Mouse (Mus musculus) CH12.LX (cell line): ENCODE data around the gene Hpf1. TPM values are rescaled to one million over a fixed set of nuclear protein-coding genes. Genes with fewer than 3 reads are reported as not detected.

Source experiments
- DNase-seq: peaks from one replicate; pipeline ENCODE4 v3.0.0-alpha.2; 2013; ENCODE audit errors: extremely low read depth
- H3K27ac ChIP-seq: 2 replicates; pipeline ENCODE4 v1.5.1; 2012; ENCODE audit warnings: low read depth, mild to moderate bottlenecking, control low read depth, moderate library complexity; ENCODE audit not compliant: insufficient read depth
- H3K27me3 ChIP-seq: replicated peaks from 2 replicates; pipeline ENCODE3; 2012; ENCODE audit warnings: inconsistent platforms
- H3K36me3 ChIP-seq, 2 experiments: replicated peaks in 1 of 2; 2 replicates each; pipeline versions ENCODE3 to v1.6.1; 2012; ENCODE audit warnings: inconsistent platforms in 1 of 2, low read length in 1 of 2, mild to moderate bottlenecking in 1 of 2, mixed read lengths in 1 of 2, moderate library complexity in 1 of 2; ENCODE audit not compliant: control insufficient read depth in 1 of 2, insufficient read depth in 1 of 2
- H3K4me1 ChIP-seq, 2 experiments: 2 replicates each; pipeline ENCODE4 v1.6.1; 2012; ENCODE audit warnings: inconsistent platforms in 1 of 2, moderate library complexity in 1 of 2; ENCODE audit not compliant: insufficient read depth in 2 of 2, control insufficient read depth in 1 of 2
- H3K4me2 ChIP-seq: 2 replicates; pipeline ENCODE4 v1.6.1; 2012; ENCODE audit warnings: low read depth, mild to moderate bottlenecking, control low read depth; ENCODE audit not compliant: poor library complexity, insufficient read depth, severe bottlenecking
- H3K4me3 ChIP-seq, 3 experiments: fragments of 150-350 bp in 1 of 3; sonication (generic) in 1 of 3; replicated peaks in 1 of 3; 2 replicates each; pipeline versions ENCODE3 to v1.5.1; 2011 to 2012; ENCODE audit warnings: low read depth in 2 of 3, low read length in 2 of 3, mild to moderate bottlenecking in 2 of 3, moderate library complexity in 2 of 3, control low read depth in 1 of 3, improper control_type of control experiment in 1 of 3, inconsistent platforms in 1 of 3, mixed read lengths in 1 of 3; ENCODE audit not compliant: poor library complexity in 1 of 3
- H3K79me2 ChIP-seq: replicated peaks from 2 replicates; pipeline ENCODE4 v1.6.1; 2012; ENCODE audit warnings: mild to moderate bottlenecking, moderate library complexity; ENCODE audit not compliant: control insufficient read depth, poor library complexity, insufficient read depth, severe bottlenecking; ENCODE audit errors: extremely low read depth
- H3K9ac ChIP-seq: 2 replicates; pipeline ENCODE4 v1.6.1; 2012; ENCODE audit warnings: low read depth, mild to moderate bottlenecking, control low read depth, moderate library complexity; ENCODE audit not compliant: insufficient read depth
- H3K9me3 ChIP-seq: replicated peaks from 2 replicates; pipeline ENCODE3; 2012; ENCODE audit warnings: low read length, inconsistent platforms, mixed read lengths
- BHLHE40 ChIP-seq: IDR thresholded peaks from 2 replicates; pipeline ENCODE4 v1.6.1; 2011; ENCODE audit warnings: mild to moderate bottlenecking, low read depth, low read length, improper control_type of control experiment
- CHD2 ChIP-seq: IDR thresholded peaks from 2 replicates; pipeline ENCODE4 v1.6.1; 2011; ENCODE audit warnings: low read length, improper control_type of control experiment
- E2F4 ChIP-seq: IDR thresholded peaks from 2 replicates; pipeline ENCODE4 v1.6.1; 2011; ENCODE audit warnings: low read depth, low read length, improper control_type of control experiment; ENCODE audit not compliant: insufficient replicate concordance
- ELF1 ChIP-seq: IDR thresholded peaks from 2 replicates; pipeline ENCODE4 v1.6.1; 2014; ENCODE audit warnings: low read depth, mild to moderate bottlenecking, inconsistent platforms, low read length, improper control_type of control experiment
- EP300 ChIP-seq: IDR thresholded peaks from 2 replicates; pipeline ENCODE4 v1.6.1; 2011; ENCODE audit warnings: low read length, improper control_type of control experiment
- ETS1 ChIP-seq: conservative IDR thresholded peaks from 2 replicates; pipeline ENCODE4 v1.6.1; 2012; ENCODE audit warnings: low read depth, mild to moderate bottlenecking, inconsistent platforms, low read length, improper control_type of control experiment, moderate library complexity
- GABPA ChIP-seq: IDR thresholded peaks from 2 replicates; pipeline ENCODE4 v1.6.1; 2012; ENCODE audit warnings: low read depth, low read length, improper control_type of control experiment, inconsistent platforms; ENCODE audit not compliant: insufficient replicate concordance
- HCFC1 ChIP-seq: IDR thresholded peaks from 2 replicates; pipeline ENCODE4 v1.6.1; 2012; ENCODE audit warnings: low read depth, mild to moderate bottlenecking, inconsistent platforms, low read length, improper control_type of control experiment
- IRF4 ChIP-seq: IDR thresholded peaks from 2 replicates; pipeline ENCODE4 v1.6.1; 2014; ENCODE audit warnings: low read depth, mild to moderate bottlenecking, inconsistent platforms, low read length, improper control_type of control experiment
- JUN ChIP-seq: IDR thresholded peaks from 2 replicates; pipeline ENCODE4 v1.6.1; 2011; ENCODE audit warnings: low read depth, mild to moderate bottlenecking, low read length, improper control_type of control experiment, moderate library complexity; ENCODE audit not compliant: insufficient read depth
- JUND ChIP-seq: conservative IDR thresholded peaks from 2 replicates; pipeline ENCODE4 v1.6.1; 2011; ENCODE audit warnings: low read depth, low read length, improper control_type of control experiment
- KAT2A ChIP-seq: IDR thresholded peaks from 2 replicates; pipeline ENCODE4 v1.6.1; 2012; ENCODE audit warnings: low read length, improper control_type of control experiment, inconsistent platforms; ENCODE audit not compliant: insufficient replicate concordance
- MAFK ChIP-seq: IDR thresholded peaks from 2 replicates; pipeline ENCODE4 v1.6.1; 2011; ENCODE audit warnings: low read length, improper control_type of control experiment; ENCODE audit not compliant: insufficient replicate concordance
- MAX ChIP-seq: IDR thresholded peaks from 2 replicates; pipeline ENCODE4 v1.6.1; 2011; ENCODE audit warnings: low read length, improper control_type of control experiment
- MEF2A ChIP-seq: IDR thresholded peaks from 2 replicates; pipeline ENCODE4 v1.6.1; 2014; ENCODE audit warnings: low read depth, mild to moderate bottlenecking, inconsistent platforms, low read length, improper control_type of control experiment, borderline replicate concordance
- MXI1 ChIP-seq: IDR thresholded peaks from 2 replicates; pipeline ENCODE4 v1.6.1; 2011; ENCODE audit warnings: mild to moderate bottlenecking, low read depth, low read length, improper control_type of control experiment
- MYC ChIP-seq: IDR thresholded peaks from 2 replicates; pipeline ENCODE4 v1.6.1; 2011; ENCODE audit warnings: low read depth, mild to moderate bottlenecking, improper control_type of control experiment, low read length
- PAX5 ChIP-seq: IDR thresholded peaks from 2 replicates; pipeline ENCODE4 v1.6.1; 2012; ENCODE audit warnings: low read length, inconsistent platforms, mixed read lengths
- RAD21 ChIP-seq: IDR thresholded peaks from 2 replicates; pipeline ENCODE4 v1.6.1; 2011; ENCODE audit warnings: low read depth, mild to moderate bottlenecking, low read length, improper control_type of control experiment, moderate library complexity
- RCOR1 ChIP-seq: conservative IDR thresholded peaks from 2 replicates; pipeline ENCODE4 v1.6.1; 2012; ENCODE audit warnings: low read depth, mild to moderate bottlenecking, inconsistent platforms, low read length, improper control_type of control experiment
- SMC3 ChIP-seq: IDR thresholded peaks from 2 replicates; pipeline ENCODE4 v1.6.1; 2011; ENCODE audit warnings: low read depth, low read length, improper control_type of control experiment
- TBP ChIP-seq: conservative IDR thresholded peaks from 2 replicates; pipeline ENCODE4 v1.6.1; 2011; ENCODE audit warnings: low read depth, low read length, improper control_type of control experiment
- UBTF ChIP-seq: IDR thresholded peaks from 2 replicates; pipeline ENCODE4 v1.6.1; 2012; ENCODE audit warnings: low read depth, mild to moderate bottlenecking, inconsistent platforms, low read length, improper control_type of control experiment, moderate library complexity
- USF1 ChIP-seq: IDR thresholded peaks from 2 replicates; pipeline ENCODE4 v1.6.1; 2014; ENCODE audit warnings: low read depth, mild to moderate bottlenecking, inconsistent platforms, low read length, improper control_type of control experiment
- ZC3H11A ChIP-seq: IDR thresholded peaks from 2 replicates; pipeline ENCODE4 v1.6.1; 2012; ENCODE audit warnings: low read depth, mild to moderate bottlenecking, inconsistent platforms, low read length, improper control_type of control experiment
- ZKSCAN1 ChIP-seq: IDR thresholded peaks from 2 replicates; pipeline ENCODE4 v1.6.1; 2012; ENCODE audit warnings: low read depth, inconsistent platforms, low read length, improper control_type of control experiment, borderline replicate concordance
- ZMIZ1 ChIP-seq: IDR thresholded peaks from 2 replicates; pipeline ENCODE4 v1.6.1; 2012; ENCODE audit warnings: low read depth, mild to moderate bottlenecking, inconsistent platforms, low read length, improper control_type of control experiment
- ZNF384 ChIP-seq: IDR thresholded peaks from 2 replicates; pipeline ENCODE4 v1.6.1; 2012; ENCODE audit warnings: low read depth, low read length, improper control_type of control experiment, inconsistent platforms
- dilution Hi-C: fragments of 300-500 bp; cut with MboI; formaldehyde crosslinking; loops from 2 replicates; pipeline ENCODE4 v1.14.3; 2020; ENCODE audit warnings: low sequenced_read_pairs; ENCODE audit not compliant: extremely low pct_unique_long_range_greater_than_20kb, extremely low pct_ligation_motif_present
- in situ Hi-C: fragments of 300-500 bp; cut with MboI; formaldehyde crosslinking; loops from 3 replicates; pipeline ENCODE4 v1.14.3; 2019; ENCODE audit warnings: low sequenced_read_pairs, low pct_ligation_motif_present, low pct_unique_long_range_greater_than_20kb, mixed read lengths
- polyA plus RNA-seq: library from polyadenylated mRNA; unstranded; fragments of >175 nt; gene quantifications from 2 replicates; pipeline ENCODE4 v1.2.1, GENCODE M21; 2012; ENCODE audit warnings: low read depth; ENCODE audit not compliant: insufficient read length
- total RNA-seq, 2 experiments: library from RNA; depleted of rRNA; stranded (reverse); fragments of 300-350 nt in 1 of 2; fragments of >200 nt in 1 of 2; gene quantifications; 2 replicates each; pipeline ENCODE4 v1.2.3; 2012 to 2014

Gene Hpf1
- total and polyA plus RNA-seq, 3 experiments: 76.1 to 132 (median 95.0) TPM

GRCm38 (mm10) chr8:60900147-60900546, 9.9 kb downstream of the Hpf1 start (continued):
- no peak for TF ChIP-seq RCOR1
- no peak for TF ChIP-seq UBTF
- peak; percentile 72; the same call in 1 of the 2 replicates for TF ChIP-seq MXI1

- dilution Hi-C loops (no loop called here), in situ Hi-C loops (no loop called here)
- DNase-seq: peak; percentile 78
- no peak overlapping the region for H3K9ac ChIP-seq
- peaks cover 22 to 65% of the 10 kb centered on the region in 2 experiments for H3K4me1 ChIP-seq
- H3K9me3 ChIP-seq: no peaks in the 10 kb centered on the region
- no peaks in the 10 kb centered on the region for H3K79me2 ChIP-seq
- H3K36me3 ChIP-seq: peaks cover 21 to 48% of the 10 kb centered on the region in 2 experiments
- peak overlapping the region; percentile 88 for H3K27ac ChIP-seq
- 0 out of 2 replicates have a peak, but pooled peaks have one; percentile 51 for TF ChIP-seq CHD2
- no peak; the same call in 1 of the 2 replicates for TF ChIP-seq RAD21
- TF ChIP-seq BHLHE40: peak; percentile 63
- TF ChIP-seq MAX: no peak
- no peak for TF ChIP-seq ZKSCAN1
- TF ChIP-seq ELF1: 0 out of 2 replicates have a peak, but pooled peaks have one; percentile 23
- no peak for TF ChIP-seq ZC3H11A
- TF ChIP-seq MXI1: no peak
- 0 out of 2 replicates have a peak, but pooled peaks have one; percentile 52 for TF ChIP-seq TBP
- TF ChIP-seq ZNF384: no peak
- no peak for TF ChIP-seq SMC3
- TF ChIP-seq RCOR1: no peak
- no peak; the same call in 1 of the 2 replicates for TF ChIP-seq MYC
- no peak for TF ChIP-seq USF1
- TF ChIP-seq GABPA: no peak
- peak; percentile 91 for TF ChIP-seq IRF4
- TF ChIP-seq HCFC1: no peak
- TF ChIP-seq JUND: peak; percentile 88
- peak; percentile 57; the same call in 1 of the 2 replicates for TF ChIP-seq MEF2A
- TF ChIP-seq PAX5: no peak
- no peak for TF ChIP-seq E2F4
- peak; percentile 87 for TF ChIP-seq EP300
- peak; percentile 89 for TF ChIP-seq JUN
- no peak for TF ChIP-seq KAT2A
- peak; percentile 68; the same call in 1 of the 2 replicates for TF ChIP-seq MAFK
- TF ChIP-seq ETS1: peak; percentile 66
- no peak for TF ChIP-seq ZMIZ1
- peak overlapping the region; percentile 69; the same call in 1 of the 2 replicates for H3K4me2 ChIP-seq
- no peak overlapping the region for H3K4me3 ChIP-seq
- no peaks in the 10 kb centered on the region for H3K27me3 ChIP-seq
These were observed 21.9 kb downstream of the Hpf1 start for GRCm38 (mm10) chr8:60912081-60912480.
